Mouse (Mus musculus) kidney, adult 11 months (tissue): ENCODE measurements at regions not wholly inside any gene's neighbourhood (a gene's known extent, or its start where the extent isn't known, plus 50 kb on each side); places are given as distances from the start of the nearest gene placed in this dataset.

ENCODE experiments used
- DNase-seq: peaks from one replicate; pipeline ENCODE4 v3.0.0; 2022

- DNase-seq: no peak
These were observed 114.5 kb upstream of the Nr5a2 start for GRCm38 (mm10) chr1:137074787-137075186.

- DNase-seq: no peak
These were observed 113.8 kb upstream of the Nr5a2 start for GRCm38 (mm10) chr1:137073857-137074572.

- no peak for DNase-seq
These were observed 100.7 kb upstream of the Nr5a2 start for GRCm38 (mm10) chr1:137060914-137061313.

GRCm38 (mm10) chr1:137053134-137053533, 92.9 kb upstream of the Nr5a2 start:
- DNase-seq: no peak

GRCm38 (mm10) chr1:137051515-137051914, 91.3 kb upstream of the Nr5a2 start:
- no peak for DNase-seq

- DNase-seq: no peak
These were observed 83.8 kb upstream of the Nr5a2 start for GRCm38 (mm10) chr1:137044076-137044475.

- no peak for DNase-seq
These were observed 82.3 kb upstream of the Nr5a2 start for GRCm38 (mm10) chr1:137042414-137043010.

GRCm38 (mm10) chr1:137040898-137041297, 80.7 kb upstream of the Nr5a2 start:
- no peak for DNase-seq

- DNase-seq: no peak
These were observed 74.3 kb upstream of the Nr5a2 start for GRCm38 (mm10) chr1:137034586-137034985.

GRCm38 (mm10) chr1:137033679-137034078, 73.4 kb upstream of the Nr5a2 start:
- no peak for DNase-seq

- DNase-seq: no peak
These were observed 63.5 kb upstream of the Nr5a2 start for GRCm38 (mm10) chr1:137023706-137024105.

- no peak for DNase-seq
These were observed 60.3 kb upstream of the Nr5a2 start for GRCm38 (mm10) chr1:137020528-137020927.

GRCm38 (mm10) chr1:137017642-137018041, 57.4 kb upstream of the Nr5a2 start:
- no peak for DNase-seq

- DNase-seq: no peak
These were observed 50.1 kb upstream of the Nr5a2 start for GRCm38 (mm10) chr1:137010240-137010926.
